Mouse (Mus musculus) megakaryocyte progenitor cell, adult 5-6 weeks (primary cell): ENCODE measurements around the gene Ralgps1. TPM values are rescaled to one million over a fixed set of nuclear protein-coding genes. Genes with fewer than 3 reads are reported as not detected.

Experiments
- ATAC-seq: replicated peaks from 2 replicates; pipeline ENCODE4 v1.8.0; 2016; ENCODE audit warnings: mild to moderate bottlenecking, moderate TSS enrichment, inconsistent platforms; ENCODE audit not compliant: poor library complexity
- total RNA-seq, 2 experiments: library from RNA; stranded (forward) in 1 of 2; stranded (reverse) in 1 of 2; fragments of 157-497, 149-512 nt in 1 of 2; fragments of 200-1000 nt in 1 of 2; gene quantifications; 2 replicates each; pipeline versions ENCODE4 v1.2.3 to v1.2.4; 2015 to 2017

The Ralgps1 gene
- total RNA-seq, 2 experiments from 2014 or later: 0.42 to 2.4 TPM

- no peak for ATAC-seq
Measured at GRCm38 (mm10) chr2:33249922-33250633, 121.2 kb downstream of the Ralgps1 start.

GRCm38 (mm10) chr2:33248549-33248948 lies 122.7 kb downstream of the Ralgps1 start:
- no peak for ATAC-seq

- ATAC-seq: no peak
Measured at GRCm38 (mm10) chr2:33246841-33247240, 124.4 kb downstream of the Ralgps1 start.

GRCm38 (mm10) chr2:33245350-33245749 lies 125.9 kb downstream of the Ralgps1 start:
- no peak for ATAC-seq

GRCm38 (mm10) chr2:33244880-33245279 lies 126.4 kb downstream of the Ralgps1 start:
- no peak for ATAC-seq

- ATAC-seq: no peak
Measured at GRCm38 (mm10) chr2:33237581-33237980, 133.7 kb downstream of the Ralgps1 start.

GRCm38 (mm10) chr2:33234848-33235247 lies 136.4 kb downstream of the Ralgps1 start:
- ATAC-seq: no peak

GRCm38 (mm10) chr2:33233856-33234255 lies 137.4 kb downstream of the Ralgps1 start:
- no peak for ATAC-seq

GRCm38 (mm10) chr2:33232782-33233570 lies 138.3 kb downstream of the Ralgps1 start:
- ATAC-seq: no peak

- ATAC-seq: no peak
Measured at GRCm38 (mm10) chr2:33231788-33232187, 139.5 kb downstream of the Ralgps1 start.

- no peak for ATAC-seq
Measured at GRCm38 (mm10) chr2:33230701-33231100, 140.6 kb downstream of the Ralgps1 start.

- no peak for ATAC-seq
Measured at GRCm38 (mm10) chr2:33228551-33228950, 142.7 kb downstream of the Ralgps1 start.

GRCm38 (mm10) chr2:33228077-33228476 lies 143.2 kb downstream of the Ralgps1 start:
- no peak for ATAC-seq

- no peak for ATAC-seq
Measured at GRCm38 (mm10) chr2:33225921-33226320, 145.4 kb downstream of the Ralgps1 start.

GRCm38 (mm10) chr2:33223656-33224358 lies 147.5 kb downstream of the Ralgps1 start:
- no peak for ATAC-seq

GRCm38 (mm10) chr2:33222480-33222879 lies 148.8 kb downstream of the Ralgps1 start:
- no peak for ATAC-seq

GRCm38 (mm10) chr2:33221339-33221900 lies 149.9 kb downstream of the Ralgps1 start:
- ATAC-seq: peak; percentile 86

GRCm38 (mm10) chr2:33220674-33221338 lies 150.5 kb downstream of the Ralgps1 start:
- no peak for ATAC-seq

GRCm38 (mm10) chr2:33220246-33220645 lies 151.0 kb downstream of the Ralgps1 start:
- ATAC-seq: no peak

GRCm38 (mm10) chr2:33219637-33220036 lies 151.6 kb downstream of the Ralgps1 start:
- ATAC-seq: no peak
